Mouse (Mus musculus) kidney, adult 18-20 months (tissue): Measurements from ENCODE around the gene Kdm4b.

Experiments used
- DNase-seq: peaks from one replicate; pipeline ENCODE4 v3.0.0; 2021

Gene Kdm4b

GRCm38 (mm10) chr17:56393889-56394288 lies 68.0 kb downstream of the Kdm4b start:
- DNase-seq = no peak

- no peak for DNase-seq
Measured at GRCm38 (mm10) chr17:56396051-56396450, 70.2 kb downstream of the Kdm4b start.

GRCm38 (mm10) chr17:56400221-56400620 lies 74.4 kb downstream of the Kdm4b start:
- no peak for DNase-seq

- peak; percentile 36 for DNase-seq
Measured at GRCm38 (mm10) chr17:56401051-56401521, 75.2 kb downstream of the Kdm4b start.

GRCm38 (mm10) chr17:56405341-56405740 lies 79.5 kb downstream of the Kdm4b start:
- DNase-seq = no peak

GRCm38 (mm10) chr17:56405856-56406840 lies 80.3 kb downstream of the Kdm4b start:
- no peak for DNase-seq

- DNase-seq = no peak
Measured at GRCm38 (mm10) chr17:56406878-56407277, 81.0 kb downstream of the Kdm4b start.

- no peak for DNase-seq
Measured at GRCm38 (mm10) chr17:56407379-56407778, 81.5 kb downstream of the Kdm4b start.

GRCm38 (mm10) chr17:56408965-56409625 lies 83.2 kb downstream of the Kdm4b start:
- no peak for DNase-seq

- no peak for DNase-seq
Measured at GRCm38 (mm10) chr17:56409759-56410158, 83.9 kb downstream of the Kdm4b start.

GRCm38 (mm10) chr17:56411437-56411836 lies 85.6 kb downstream of the Kdm4b start:
- no peak for DNase-seq

GRCm38 (mm10) chr17:56413113-56413512 lies 87.3 kb downstream of the Kdm4b start:
- no peak for DNase-seq

GRCm38 (mm10) chr17:56414785-56415184 lies 88.9 kb downstream of the Kdm4b start:
- DNase-seq = no peak

- DNase-seq = no peak
Measured at GRCm38 (mm10) chr17:56418304-56418703, 92.4 kb downstream of the Kdm4b start.

- no peak for DNase-seq
Measured at GRCm38 (mm10) chr17:56420022-56420421, 94.2 kb downstream of the Kdm4b start.

GRCm38 (mm10) chr17:56424726-56425583 lies 99.1 kb downstream of the Kdm4b start:
- DNase-seq = peak; percentile 62

- peak; percentile 81 for DNase-seq
Measured at GRCm38 (mm10) chr17:56425584-56425914, 99.7 kb downstream of the Kdm4b start.

- no peak for DNase-seq
Measured at GRCm38 (mm10) chr17:56425941-56426340, 100.1 kb downstream of the Kdm4b start.

- no peak for DNase-seq
Measured at GRCm38 (mm10) chr17:56427857-56428256, 102.0 kb downstream of the Kdm4b start.

GRCm38 (mm10) chr17:56431582-56431981 lies 105.7 kb downstream of the Kdm4b start:
- no peak for DNase-seq

- no peak for DNase-seq
Measured at GRCm38 (mm10) chr17:56439731-56440460, 114.0 kb downstream of the Kdm4b start.

GRCm38 (mm10) chr17:56442316-56442715 lies 116.5 kb downstream of the Kdm4b start:
- DNase-seq = no peak
